Comparison of ENCODE assay signal across 8 mouse cellular contexts in genomic region chr4:140630651-140631241, GRCm38 (mm10). TPM values are rescaled to one million over a fixed set of nuclear protein-coding genes. Genes with fewer than 3 reads are reported as not detected.
A peak's percentile ranks its signal among the peaks of the same experiment; 100 is the strongest.
DNase-seq lines count a peak whose midpoint lies in the region; ATAC-seq and TF ChIP-seq lines count a peak whose summit lies in the region.

No protein-coding gene starts in this region.

- no peak overlapping the region for H3K4me2 ChIP-seq in midbrain, embryonic 12.5 days (replicated peaks)
- no peak overlapping the region for H3K4me2 ChIP-seq in midbrain, postnatal 0 days (ENCODE audit: low read depth, low read length, poor library complexity, severe bottlenecking)
- H3K4me2 ChIP-seq in heart, embryonic 13.5 days: peak overlapping the region; percentile 44

- no peak overlapping the region for H3K4me3 ChIP-seq in midbrain, embryonic 12.5 days
- no peak overlapping the region for H3K4me3 ChIP-seq in midbrain, postnatal 0 days (ENCODE audit: low read depth, low read length)
- no peak overlapping the region for H3K4me3 ChIP-seq in heart, embryonic 13.5 days

- no peak for TF ChIP-seq CTCF in midbrain, postnatal 0 days (IDR thresholded peaks at IDR 0.05)

- no peak for ATAC-seq in midbrain, embryonic 12.5 days (ENCODE audit: low FRiP score, low read depth)
- ATAC-seq in midbrain, postnatal 0 days (ENCODE audit: low FRiP score): no peak
- ATAC-seq in heart, embryonic 13.5 days (ENCODE audit: extremely low read depth, insufficient number of reproducible peaks, low FRiP score, low TSS enrichment): peak; percentile 49; the same call in 1 of the 2 replicates
- no peak for ATAC-seq in megakaryocyte, adult 5-6 weeks (ENCODE audit: poor library complexity, severe bottlenecking)
- ATAC-seq in monocyte, adult 5-6 weeks (replicated peaks; ENCODE audit: insufficient number of reproducible peaks, low FRiP score, low TSS enrichment, poor library complexity, severe bottlenecking): no peak

- H3K4me1 ChIP-seq in midbrain, embryonic 12.5 days: peaks cover 45% of the 10 kb centered on the region
- H3K4me1 ChIP-seq in midbrain, postnatal 0 days (ENCODE audit: insufficient read depth, low read length): 0 out of 2 replicates have a peak, but pooled peaks cover 5% of the 10 kb centered on the region
- H3K4me1 ChIP-seq in heart, embryonic 13.5 days: peaks cover 51% of the 10 kb centered on the region

- peaks cover 17% of the 10 kb centered on the region; the same call in 1 of the 2 replicates for H3K36me3 ChIP-seq in midbrain, embryonic 12.5 days
- peaks cover under 1% of the 10 kb centered on the region; the same call in 1 of the 2 replicates for H3K36me3 ChIP-seq in midbrain, postnatal 0 days (ENCODE audit: insufficient read depth, low read length)
- peaks cover 14% of the 10 kb centered on the region for H3K36me3 ChIP-seq in heart, embryonic 13.5 days

- peak overlapping the region; percentile 24; the same call in 1 of the 2 replicates for H3K9ac ChIP-seq in midbrain, embryonic 12.5 days (replicated peaks)
- H3K9ac ChIP-seq in midbrain, postnatal 0 days (replicated peaks; ENCODE audit: low read length, poor library complexity, severe bottlenecking): no peak overlapping the region
- H3K9ac ChIP-seq in heart, embryonic 13.5 days: peak overlapping the region; percentile 70

- H3K27ac ChIP-seq in midbrain, embryonic 12.5 days (replicated peaks): peak overlapping the region; percentile 60
- no peak overlapping the region for H3K27ac ChIP-seq in midbrain, postnatal 0 days (ENCODE audit: low read depth, low read length)
- peak overlapping the region; percentile 80 for H3K27ac ChIP-seq in heart, embryonic 13.5 days (replicated peaks)

- WGBS in midbrain, embryonic 12.5 days: 35% methylated on average over 15 of the region's 15 CpGs
- 41% methylated on average over 15 of the region's 15 CpGs for WGBS in midbrain, postnatal 0 days
- 11% methylated on average over 15 of the region's 15 CpGs for WGBS in heart, embryonic 13.5 days

- DNase-seq in midbrain, postnatal 0 days (ENCODE audit: low spot score): no peak
- peak; percentile 37 for DNase-seq in brain, adult 2 months (ENCODE audit: low read depth, low spot score)
- peak; percentile 83 to 84 for DNase-seq in kidney, postnatal 36 days
- DNase-seq in skeletal muscle tissue, adult 2 months (ENCODE audit: low read depth, low spot score): peak; percentile 69

- H3K27me3 ChIP-seq in midbrain, embryonic 12.5 days: no peaks in the 10 kb centered on the region
- no peaks in the 10 kb centered on the region for H3K27me3 ChIP-seq in midbrain, postnatal 0 days (ENCODE audit: insufficient read depth, low read length)
- H3K27me3 ChIP-seq in heart, embryonic 13.5 days (replicated peaks): no peaks in the 10 kb centered on the region

- no peaks in the 10 kb centered on the region for H3K9me3 ChIP-seq in midbrain, embryonic 12.5 days
- H3K9me3 ChIP-seq in midbrain, postnatal 0 days (ENCODE audit: low read length): no peaks in the 10 kb centered on the region
- H3K9me3 ChIP-seq in heart, embryonic 13.5 days: no peaks in the 10 kb centered on the region

RNA-seq across cellular contexts. Expression of gene Arhgef10l, which starts 35.1 kb away (rescaled TPM):
- 34.2 and 36.5 TPM in 2 replicates for polyA plus RNA-seq in midbrain, embryonic 12.5 days (2016; fragmentation: Nextera tagmentation; extraction: Ambion mirVana)
- total RNA-seq in midbrain, postnatal 0 days (2014; rRNA removed): 68.7 and 81.1 TPM in 2 replicates
- polyA plus RNA-seq in midbrain, postnatal 0 days (2015; fragmentation: Nextera tagmentation; extraction: Ambion mirVana): 20.7 and 23.1 TPM in 2 replicates
- polyA plus RNA-seq in heart, embryonic 13.5 days (2015; fragmentation: Nextera tagmentation; extraction: Ambion mirVana): 15.3 and 18.2 TPM in 2 replicates
- total RNA-seq in megakaryocyte, adult 5-6 weeks (2015): 22.8 and 25.3 TPM in 2 replicates
- total RNA-seq in megakaryocyte, adult 5-6 weeks (2017): 72.2 and 83.3 TPM in 2 replicates
- total RNA-seq in monocyte, adult 5-6 weeks (2017): 139 to 166 TPM (median 160 TPM) in 3 replicates
